Mouse (Mus musculus) stomach, embryonic 15.5 days (tissue): ENCODE results near the gene Nfkbie. TPM values are rescaled to one million over a fixed set of nuclear protein-coding genes. Genes with fewer than 3 reads are reported as not detected.

Source experiments
- ATAC-seq: fragments of 200-750 bp; cut with Nextera tagmentation; 2 replicates; pipeline ENCODE4 v1.8.0; 2017; ENCODE audit warnings: low read depth, moderate number of reproducible peaks, moderate TSS enrichment; ENCODE audit not compliant: insufficient read depth, low FRiP score
- H3K27ac ChIP-seq: fragments of 300-500 bp; sonication (generic); 2 replicates; pipeline ENCODE4 v1.5.1; 2015; ENCODE audit warnings: mild to moderate bottlenecking, inconsistent platforms
- H3K27me3 ChIP-seq: fragments of 300-500 bp; sonication (generic); replicated peaks from 2 replicates; pipeline ENCODE4 v1.6.1; 2015; ENCODE audit warnings: inconsistent platforms
- H3K36me3 ChIP-seq: fragments of 300-500 bp; sonication (generic); 2 replicates; pipeline ENCODE4 v1.6.1; 2015; ENCODE audit warnings: inconsistent platforms
- H3K4me1 ChIP-seq: fragments of 300-500 bp; sonication (generic); 2 replicates; pipeline ENCODE4 v1.6.1; 2015; ENCODE audit warnings: inconsistent platforms
- H3K4me2 ChIP-seq: fragments of 300-500 bp; sonication (generic); 2 replicates; pipeline ENCODE4 v1.6.1; 2015; ENCODE audit warnings: mild to moderate bottlenecking, inconsistent platforms
- H3K4me3 ChIP-seq: fragments of 300-500 bp; sonication (generic); replicated peaks from 2 replicates; pipeline ENCODE4 v1.5.1; 2015; ENCODE audit warnings: inconsistent platforms
- H3K9ac ChIP-seq: fragments of 300-500 bp; sonication (generic); 2 replicates; pipeline ENCODE4 v1.6.1; 2015; ENCODE audit warnings: inconsistent platforms
- H3K9me3 ChIP-seq: fragments of 300-500 bp; sonication (generic); 2 replicates; pipeline ENCODE4 v1.6.1; 2016; ENCODE audit warnings: inconsistent platforms
- WGBS: fragments of 180-500 bp; shearing (Covaris S2); methylation state at CpG from one replicate; pipeline ENCODE4 v1.1.7; 2015; 5-methylcytosine and 5-hydroxymethylcytosine counted together
- polyA plus RNA-seq: library from polyadenylated mRNA; unstranded; fragments of >200 nt; fragmentation: Nextera tagmentation; extraction: Ambion mirVana; gene quantifications from 2 replicates; pipeline ENCODE4 v1.2.1, GENCODE M21; 2015

Nfkbie gene
- polyA plus RNA-seq, 1 experiment from 2014 or later, result 4.4 TPM

DNA sequence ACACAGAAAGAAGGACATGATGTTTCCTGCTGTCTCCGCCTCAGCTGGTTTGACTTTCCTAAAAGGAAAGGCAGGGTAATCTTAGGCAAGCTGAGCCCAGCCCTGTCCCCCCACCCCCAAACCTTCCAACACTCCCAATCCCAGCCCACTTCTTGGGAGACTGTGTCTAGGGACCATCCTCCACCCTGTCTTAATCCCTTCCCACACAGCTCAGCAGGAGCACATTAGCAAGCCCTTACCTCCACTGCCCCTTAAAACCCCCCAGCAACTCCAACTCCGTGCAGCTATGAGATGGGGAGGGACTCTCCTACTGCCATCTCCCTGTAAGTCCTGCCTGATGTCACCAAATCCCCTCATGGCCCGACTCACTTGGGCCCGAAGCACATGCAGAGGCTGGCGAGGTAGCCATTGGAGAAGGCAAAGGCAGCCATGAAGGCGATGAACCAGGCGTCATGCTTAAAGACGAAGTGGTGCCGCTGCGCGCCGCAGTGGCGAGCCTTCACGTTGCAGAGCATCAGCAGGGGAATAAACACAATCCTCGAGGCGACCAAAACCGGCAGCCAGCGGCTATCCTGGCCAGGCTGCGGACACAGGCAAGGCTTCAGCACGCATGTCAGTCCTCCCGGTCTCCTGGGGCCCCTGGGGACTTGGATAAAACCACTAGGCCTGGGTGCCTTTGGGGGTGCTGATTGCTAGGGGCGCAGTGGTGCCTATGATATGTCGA, 30.4 kb downstream of the Nfkbie start:
- no peak overlapping the region for H3K4me2 ChIP-seq
- peak overlapping the region; percentile 84 for H3K27ac ChIP-seq
- H3K9ac ChIP-seq, result no peak overlapping the region
- H3K36me3 ChIP-seq, result peaks cover 14% of the 10 kb centered on the region; the same call in 1 of the 2 replicates
- H3K27me3 ChIP-seq, result no peaks in the 10 kb centered on the region
- H3K4me1 ChIP-seq, result peaks cover 31% of the 10 kb centered on the region
- no peaks in the 10 kb centered on the region for H3K9me3 ChIP-seq
- WGBS, result 74% methylated on average over 23 of the region's 23 CpGs
- H3K4me3 ChIP-seq, result no peak overlapping the region
- ATAC-seq, result no peak

DNA sequence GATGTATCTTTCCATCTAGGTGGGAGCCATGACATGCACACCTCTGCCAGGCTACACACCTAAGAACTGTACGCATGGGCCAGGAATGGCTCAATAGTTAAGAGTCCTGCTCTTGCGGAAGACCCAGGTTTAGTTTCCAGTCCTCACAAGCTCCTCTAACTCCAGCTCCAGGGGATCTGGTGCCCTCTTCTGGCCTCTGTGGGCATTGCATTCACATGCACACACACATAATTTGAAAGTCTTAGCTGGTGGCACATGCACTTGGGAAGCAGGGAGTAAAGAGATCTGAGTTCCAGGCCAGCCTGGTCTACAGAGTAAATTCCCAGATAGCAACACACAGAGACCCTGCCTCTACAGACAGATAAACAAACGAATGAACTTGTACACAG, 30.9 kb downstream of the Nfkbie start:
- no peak overlapping the region for H3K4me3 ChIP-seq
- no peak overlapping the region for H3K4me2 ChIP-seq
- ATAC-seq, result no peak
- peaks cover 14% of the 10 kb centered on the region; the same call in 1 of the 2 replicates for H3K36me3 ChIP-seq
- no peak overlapping the region for H3K9ac ChIP-seq
- over 99% methylated on average over 3 of the region's 3 CpGs for WGBS
- H3K4me1 ChIP-seq, result peaks cover 26% of the 10 kb centered on the region
- no peak overlapping the region for H3K27ac ChIP-seq
- H3K9me3 ChIP-seq, result no peaks in the 10 kb centered on the region
- H3K27me3 ChIP-seq, result no peaks in the 10 kb centered on the region

DNA sequence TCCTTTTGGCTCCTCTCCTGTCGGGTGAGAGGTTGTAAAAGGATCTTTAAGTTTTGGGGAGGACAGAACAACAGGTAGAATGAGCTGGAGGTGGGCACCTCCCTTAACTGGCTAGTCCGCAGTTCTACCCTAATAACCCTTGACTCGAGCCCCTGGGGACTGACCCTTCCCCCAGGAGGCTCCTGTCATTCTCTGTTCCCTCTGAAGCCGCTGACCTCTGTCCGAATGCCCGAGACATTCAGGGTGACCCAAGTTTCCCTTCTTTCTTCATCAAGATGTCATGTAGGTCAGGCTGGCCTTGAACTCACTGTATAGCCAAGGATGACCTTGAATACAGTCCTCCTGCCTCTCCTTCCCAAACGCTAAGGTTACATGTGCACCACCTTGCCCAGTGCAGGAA, 32.9 kb downstream of the Nfkbie start:
- WGBS, result 90% methylated on average over 7 of the region's 7 CpGs
- H3K4me2 ChIP-seq, result no peak overlapping the region
- H3K36me3 ChIP-seq, result peaks cover 14% of the 10 kb centered on the region; the same call in 1 of the 2 replicates
- ATAC-seq, result no peak
- H3K4me3 ChIP-seq, result no peak overlapping the region
- H3K9me3 ChIP-seq, result no peaks in the 10 kb centered on the region
- H3K4me1 ChIP-seq, result peaks cover 40% of the 10 kb centered on the region
- H3K27ac ChIP-seq, result no peak overlapping the region
- H3K27me3 ChIP-seq, result no peaks in the 10 kb centered on the region
- no peak overlapping the region for H3K9ac ChIP-seq

DNA sequence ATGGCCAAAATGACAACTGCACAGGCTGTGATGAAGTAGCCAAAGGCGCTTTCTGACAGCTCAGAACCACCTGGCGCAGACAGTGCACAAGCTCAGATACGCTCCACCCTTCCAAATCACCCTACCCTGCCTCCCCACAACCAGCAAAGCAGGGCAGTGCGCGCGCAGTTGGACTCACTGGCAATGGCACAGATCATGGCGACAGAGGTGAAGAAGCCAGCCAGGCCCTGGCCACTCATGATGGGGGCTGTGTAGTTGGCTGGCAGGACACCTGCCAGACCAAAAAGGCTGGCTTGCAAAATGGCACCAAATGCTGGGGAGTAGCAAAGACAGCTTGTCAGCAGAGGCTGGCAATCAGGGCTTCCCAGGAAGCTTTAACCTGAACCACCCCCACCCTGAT, 33.7 kb downstream of the Nfkbie start:
- no peak for ATAC-seq
- Histone ChIP-seq H3K9me3 (no peaks in the 10 kb centered on the region), H3K36me3 (peaks cover 14% of the 10 kb centered on the region; the same call in 1 of the 2 replicates), H3K4me3 (no peak overlapping the region), H3K27ac (no peak overlapping the region), H3K4me1 (peaks cover 46% of the 10 kb centered on the region), H3K27me3 (no peaks in the 10 kb centered on the region), H3K4me2 (no peak overlapping the region), H3K9ac (no peak overlapping the region)
- 95% methylated on average over 7 of the region's 7 CpGs for WGBS

DNA sequence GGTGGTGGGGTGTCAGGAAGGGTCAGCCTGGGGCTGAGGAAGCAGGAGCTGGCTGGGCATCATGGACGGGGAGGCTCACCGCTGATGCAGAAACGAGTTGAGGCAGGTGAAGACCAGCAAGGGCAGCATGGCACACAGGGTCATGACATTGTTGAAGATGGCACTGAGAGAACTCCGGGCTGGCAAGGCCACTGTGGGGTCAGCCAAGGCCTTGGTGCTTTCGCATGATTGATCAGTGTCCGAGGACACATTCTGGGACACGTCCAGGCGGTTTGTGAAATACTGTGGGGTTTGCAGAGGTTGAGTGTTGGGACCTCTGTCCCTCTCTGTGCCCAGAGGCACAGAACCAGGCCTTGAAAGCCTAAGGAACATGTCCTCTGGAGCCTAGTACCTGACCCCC, 34.3 kb downstream of the Nfkbie start:
- Histone ChIP-seq H3K4me1 (peaks cover 46% of the 10 kb centered on the region), H3K4me3 (no peak overlapping the region), H3K9ac (no peak overlapping the region), H3K4me2 (no peak overlapping the region), H3K27me3 (no peaks in the 10 kb centered on the region), H3K27ac (no peak overlapping the region), H3K36me3 (peaks cover 14% of the 10 kb centered on the region; the same call in 1 of the 2 replicates), H3K9me3 (no peaks in the 10 kb centered on the region)
- 92% methylated on average over 8 of the region's 8 CpGs for WGBS
- no peak for ATAC-seq

DNA sequence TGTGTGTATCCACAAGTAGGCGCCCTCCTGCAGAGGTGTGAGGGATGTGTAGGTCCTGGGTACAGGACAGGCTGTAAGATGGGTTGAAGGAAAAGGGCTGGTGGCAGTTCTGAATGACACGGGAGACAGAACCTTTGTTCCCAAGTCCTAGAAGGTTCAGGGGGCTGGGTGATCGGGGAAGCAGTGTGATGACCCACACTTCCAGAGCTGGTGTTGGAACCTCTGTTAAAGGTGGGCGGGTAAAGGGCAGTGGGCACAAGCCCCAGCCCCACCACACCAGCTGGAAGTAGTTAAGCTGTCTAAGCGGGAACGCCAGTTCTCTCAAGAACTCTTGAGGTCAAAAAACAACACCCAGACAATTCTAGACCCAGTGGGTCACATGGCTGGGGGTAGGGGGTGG, 34.9 kb downstream of the Nfkbie start:
- peaks cover 46% of the 10 kb centered on the region for H3K4me1 ChIP-seq
- H3K27ac ChIP-seq, result no peak overlapping the region
- no peaks in the 10 kb centered on the region for H3K27me3 ChIP-seq
- 76% methylated on average over 6 of the region's 6 CpGs for WGBS
- H3K9ac ChIP-seq, result no peak overlapping the region
- no peak overlapping the region for H3K4me3 ChIP-seq
- H3K4me2 ChIP-seq, result no peak overlapping the region
- ATAC-seq, result no peak
- H3K36me3 ChIP-seq, result peaks cover 14% of the 10 kb centered on the region; the same call in 1 of the 2 replicates
- H3K9me3 ChIP-seq, result no peaks in the 10 kb centered on the region

DNA sequence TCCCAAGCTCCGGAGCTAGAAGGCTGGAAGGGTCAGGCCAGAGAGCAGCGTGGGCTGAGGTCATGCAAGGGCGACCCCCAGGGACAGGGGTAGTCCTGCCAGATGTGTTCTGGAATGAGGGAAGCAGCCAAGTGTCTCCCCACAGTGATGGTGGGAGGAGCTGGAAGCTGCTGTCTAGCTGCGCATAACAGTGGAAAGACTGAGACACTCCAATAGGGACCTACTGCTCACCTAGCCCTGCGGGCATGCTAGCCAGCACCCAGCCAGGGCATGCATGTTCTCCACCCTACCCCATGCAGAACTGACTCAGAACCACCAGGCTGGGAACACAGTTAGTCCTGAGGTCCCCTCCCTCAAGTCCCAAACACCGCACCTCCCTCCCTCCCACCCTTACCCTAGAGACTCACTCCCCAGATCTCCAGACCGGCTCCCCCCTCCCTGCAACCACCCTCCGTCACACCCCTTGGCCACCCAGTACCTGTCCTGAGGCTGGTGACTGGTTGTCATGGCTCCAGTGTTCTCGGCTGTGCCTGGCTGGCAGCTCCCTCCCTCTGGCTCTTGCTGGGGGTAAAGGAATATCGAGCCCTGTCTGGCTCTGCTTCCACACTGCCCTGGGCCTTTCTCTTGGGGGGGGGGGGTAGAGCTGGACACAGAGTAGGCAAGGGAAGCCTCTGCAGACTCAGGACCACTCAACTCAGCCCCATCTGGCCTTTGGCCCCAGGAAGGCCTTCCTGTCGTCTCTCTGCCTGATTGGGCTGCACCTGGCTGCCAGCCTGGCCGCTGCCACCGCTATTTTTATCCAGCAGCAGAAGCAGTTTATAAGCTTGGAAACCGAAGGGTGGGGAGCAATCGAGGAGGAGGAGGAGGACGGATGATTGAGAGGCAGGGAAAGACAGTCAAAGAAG, 36.5 kb downstream of the Nfkbie start:
- Histone ChIP-seq H3K4me3 (no peak overlapping the region), H3K27ac (peak overlapping the region; percentile 31; the same call in 1 of the 2 replicates), H3K9ac (no peak overlapping the region)

DNA sequence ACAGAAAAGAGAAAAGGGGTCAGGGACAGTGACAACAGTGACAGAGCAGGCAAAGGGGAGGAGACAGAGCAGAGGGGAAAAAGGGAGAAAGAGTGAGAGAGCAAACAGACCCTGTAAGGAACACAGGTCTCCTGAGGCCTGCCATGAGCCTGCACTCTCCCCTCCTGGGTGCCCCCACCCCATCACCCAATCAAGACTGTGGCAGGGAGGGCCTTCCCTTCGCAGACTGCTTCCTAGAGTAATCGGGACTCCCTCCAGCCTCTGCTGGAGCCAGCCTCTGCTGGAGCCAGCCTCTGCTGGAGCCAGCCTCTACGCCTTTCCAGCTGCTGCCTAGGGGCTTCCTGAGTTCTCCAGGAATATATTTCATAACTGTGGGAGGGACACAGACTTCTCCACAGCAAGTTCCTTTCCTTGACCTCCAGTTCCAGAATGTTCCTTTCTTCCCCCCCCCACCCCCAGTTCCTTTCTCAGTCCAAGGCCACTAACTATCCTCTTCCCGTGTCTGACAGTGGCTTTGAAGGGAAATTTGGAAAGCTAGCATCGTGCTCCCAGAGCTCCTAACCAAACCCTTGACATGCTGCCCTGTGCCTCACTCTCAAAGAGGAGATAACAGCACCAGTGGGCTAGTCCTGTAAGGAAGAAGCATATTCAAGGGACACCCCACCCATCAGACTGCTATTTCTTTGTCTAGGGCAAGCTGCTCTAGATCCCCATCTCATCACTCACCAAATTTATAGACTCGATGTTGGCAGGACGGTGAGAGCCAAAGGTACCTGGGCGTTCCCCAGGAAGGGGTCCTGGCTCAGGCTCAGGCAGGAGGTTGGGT, 37.3 kb downstream of the Nfkbie start:
- no peaks in the 10 kb centered on the region for H3K27me3 ChIP-seq
- 0 out of 2 replicates have a peak overlapping the region, but pooled peaks have one; percentile 3 for H3K4me3 ChIP-seq
- H3K4me2 ChIP-seq, result peak overlapping the region; percentile 100
- H3K36me3 ChIP-seq, result peaks cover 6% of the 10 kb centered on the region; the same call in 1 of the 2 replicates
- no peak for ATAC-seq
- H3K27ac ChIP-seq, result peak overlapping the region; percentile 31; the same call in 1 of the 2 replicates
- WGBS, result 42% methylated on average over 8 of the region's 8 CpGs
- no peaks in the 10 kb centered on the region for H3K9me3 ChIP-seq
- H3K4me1 ChIP-seq, result peaks cover 57% of the 10 kb centered on the region
- H3K9ac ChIP-seq, result no peak overlapping the region

More for the DNA sequence above, 36.5 kb downstream of the Nfkbie start:
- 51% methylated on average over 16 of the region's 16 CpGs for WGBS
- Histone ChIP-seq H3K9me3 (no peaks in the 10 kb centered on the region), H3K36me3 (peaks cover 12% of the 10 kb centered on the region; the same call in 1 of the 2 replicates), H3K4me2 (peak overlapping the region; percentile 100), H3K27me3 (no peaks in the 10 kb centered on the region), H3K4me1 (peaks cover 54% of the 10 kb centered on the region)
- no peak for ATAC-seq

DNA sequence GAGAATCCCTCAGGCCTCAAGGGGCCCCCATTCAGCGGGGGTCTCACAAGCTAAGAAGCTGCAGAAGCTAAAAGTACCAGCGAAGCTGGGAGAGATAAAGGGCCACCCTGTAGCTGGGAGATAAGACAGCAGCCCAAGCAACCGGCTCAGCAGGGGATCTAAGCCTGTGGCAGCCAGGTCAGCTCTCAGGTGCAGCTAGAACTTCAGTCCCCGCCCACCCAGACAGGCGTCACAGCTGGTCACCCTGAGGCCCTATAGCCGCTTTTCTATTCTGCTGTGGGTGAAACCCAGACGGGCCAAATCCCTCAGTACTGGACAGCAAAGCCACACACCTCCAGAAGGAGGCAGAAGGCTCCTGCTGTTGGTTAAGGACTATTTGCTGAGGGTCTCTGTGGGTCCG, 38.0 kb downstream of the Nfkbie start:
- Histone ChIP-seq H3K4me1 (peaks cover 57% of the 10 kb centered on the region), H3K27me3 (no peaks in the 10 kb centered on the region), H3K4me2 (peak overlapping the region; percentile 100), H3K27ac (no peak overlapping the region), H3K4me3 (0 out of 2 replicates have a peak overlapping the region, but pooled peaks have one; percentile 62), H3K36me3 (peaks cover 6% of the 10 kb centered on the region; the same call in 1 of the 2 replicates), H3K9ac (no peak overlapping the region), H3K9me3 (no peaks in the 10 kb centered on the region)
- WGBS, result 33% methylated on average over 8 of the region's 8 CpGs
- ATAC-seq, result peak; percentile 54; the same call in 1 of the 2 replicates

DNA sequence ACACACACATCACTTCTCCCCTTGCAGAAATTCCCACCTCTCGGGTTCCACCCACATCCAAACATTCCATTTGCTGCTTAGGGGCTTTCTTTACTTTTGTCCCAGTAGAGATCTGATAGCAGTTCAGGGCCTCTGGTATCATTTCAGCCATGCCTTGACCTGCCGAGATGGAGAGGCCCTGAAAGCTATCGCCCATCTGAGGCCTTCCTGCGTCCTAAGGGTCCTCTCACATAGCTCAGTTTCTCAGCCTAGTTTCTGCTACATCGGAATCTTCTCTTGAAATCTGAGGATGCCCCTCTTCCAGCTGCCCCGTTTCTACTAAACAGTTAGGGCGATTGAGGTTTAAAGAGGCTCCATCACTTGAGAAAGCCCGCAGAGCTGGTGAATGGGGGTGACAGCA, 38.7 kb downstream of the Nfkbie start:
- H3K9ac ChIP-seq, result no peak overlapping the region
- ATAC-seq, result no peak
- H3K9me3 ChIP-seq, result no peaks in the 10 kb centered on the region
- no peaks in the 10 kb centered on the region for H3K27me3 ChIP-seq
- peak overlapping the region; percentile 62 for H3K4me3 ChIP-seq
- peaks cover 2% of the 10 kb centered on the region; the same call in 1 of the 2 replicates for H3K36me3 ChIP-seq
- H3K27ac ChIP-seq, result no peak overlapping the region
- H3K4me2 ChIP-seq, result peak overlapping the region; percentile 100
- WGBS, result 42% methylated on average over 8 of the region's 8 CpGs
- peaks cover 59% of the 10 kb centered on the region for H3K4me1 ChIP-seq
